Comparison of ENCODE assay signal across 25 mouse cellular contexts in the genomic region with DNA sequence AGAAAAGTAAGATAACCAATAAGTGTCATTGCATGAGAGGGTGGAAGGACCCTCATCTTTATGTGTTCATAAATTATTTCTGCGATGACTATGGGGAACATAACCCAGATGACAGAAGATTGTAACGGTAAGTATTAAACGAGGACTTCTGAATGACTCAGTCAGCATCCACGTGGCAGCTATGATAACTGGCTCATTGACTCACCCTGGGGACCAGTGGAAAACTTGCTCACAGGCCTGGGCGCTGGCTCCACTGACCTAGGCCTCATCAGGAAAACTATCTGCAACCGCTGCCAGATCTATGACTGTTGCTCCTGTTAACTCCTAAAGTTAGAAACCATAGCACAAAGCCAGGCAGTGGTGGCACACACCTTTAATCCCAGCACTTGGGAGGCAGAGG. TPM values are rescaled to one million over a fixed set of nuclear protein-coding genes. Genes with fewer than 3 reads are reported as not detected.
"Had no signal": no experiment of that assay in that cellular context is flagged by ENCODE, and none has a peak within 500 bp of the region (broad histone marks: within the 10 kb centered on the region; RNA-seq: fewer than 3 reads in every experiment).

No protein-coding gene starts in this region.

- DNase-seq: liver, postnatal 0 days; lung, embryonic 14.5 days; lung, postnatal 10 days; lung, postnatal 4 days; midbrain, embryonic 14.5 days; retina, postnatal 1 day; right cerebral cortex, adult 18-20 months; right cerebral cortex, postnatal 25 days; right cerebral cortex, postnatal 4 days; spleen, adult 18-20 months; thymus, adult 2 months; thymus, postnatal 36 days had no signal

- H3K36me3 ChIP-seq: midbrain, embryonic 10.5 days; midbrain, embryonic 12.5 days; neural tube, embryonic 13.5 days; neural tube, embryonic 15.5 days had no signal

- H3K9me3 ChIP-seq: midbrain, embryonic 12.5 days; neural tube, embryonic 13.5 days; neural tube, embryonic 15.5 days had no signal

- H3K27ac ChIP-seq: midbrain, embryonic 10.5 days; midbrain, embryonic 12.5 days; neural tube, embryonic 13.5 days; neural tube, embryonic 15.5 days had no signal

- H3K27me3 ChIP-seq: midbrain, embryonic 12.5 days; neural tube, embryonic 13.5 days; neural tube, embryonic 15.5 days had no signal

- H3K4me3 ChIP-seq: midbrain, embryonic 10.5 days; midbrain, embryonic 12.5 days; myocyte; neural tube, embryonic 13.5 days; neural tube, embryonic 15.5 days had no signal

- H3K4me1 ChIP-seq: midbrain, embryonic 10.5 days; midbrain, embryonic 12.5 days; neural tube, embryonic 13.5 days; neural tube, embryonic 15.5 days had no signal

RNA-seq across cellular contexts. Expression of a gene that starts 15.1 kb away (rescaled TPM):
- total RNA-seq: megakaryocyte, adult 5-6 weeks; megakaryocyte-erythroid progenitor cell, adult 5-6 weeks had no signal
- polyA plus RNA-seq: liver, postnatal 0 days; lung, embryonic 14.5 days; lung, embryonic 16.5 days; midbrain, embryonic 10.5 days; midbrain, embryonic 12.5 days; midbrain, embryonic 14.5 days; midbrain, embryonic 16.5 days; myocyte; neural tube, embryonic 11.5 days; neural tube, embryonic 13.5 days; neural tube, embryonic 15.5 days; small intestine, adult 2 months; stomach, embryonic 14.5 days; stomach, embryonic 16.5 days; thymus, adult 2 months had no signal
